Mouse (Mus musculus) CH12.LX (cell line): ENCODE results near the gene Susd3. TPM values are rescaled to one million over a fixed set of nuclear protein-coding genes. Genes with fewer than 3 reads are reported as not detected.

ENCODE experiments used
- DNase-seq: peaks from one replicate; pipeline ENCODE4 v3.0.0-alpha.2; 2013; ENCODE audit errors: extremely low read depth
- H3K27ac ChIP-seq: 2 replicates; pipeline ENCODE4 v1.5.1; 2012; ENCODE audit warnings: low read depth, mild to moderate bottlenecking, control low read depth, moderate library complexity; ENCODE audit not compliant: insufficient read depth
- H3K27me3 ChIP-seq: replicated peaks from 2 replicates; pipeline ENCODE3; 2012; ENCODE audit warnings: inconsistent platforms
- H3K36me3 ChIP-seq, 2 experiments: replicated peaks in 1 of 2; 2 replicates each; pipeline versions ENCODE3 to v1.6.1; 2012; ENCODE audit warnings: inconsistent platforms in 1 of 2, low read length in 1 of 2, mild to moderate bottlenecking in 1 of 2, mixed read lengths in 1 of 2, moderate library complexity in 1 of 2; ENCODE audit not compliant: control insufficient read depth in 1 of 2, insufficient read depth in 1 of 2
- H3K4me1 ChIP-seq, 2 experiments: 2 replicates each; pipeline ENCODE4 v1.6.1; 2012; ENCODE audit warnings: inconsistent platforms in 1 of 2, moderate library complexity in 1 of 2; ENCODE audit not compliant: insufficient read depth in 2 of 2, control insufficient read depth in 1 of 2
- H3K4me2 ChIP-seq: 2 replicates; pipeline ENCODE4 v1.6.1; 2012; ENCODE audit warnings: low read depth, mild to moderate bottlenecking, control low read depth; ENCODE audit not compliant: poor library complexity, insufficient read depth, severe bottlenecking
- H3K4me3 ChIP-seq, 3 experiments: fragments of 150-350 bp in 1 of 3; sonication (generic) in 1 of 3; replicated peaks in 1 of 3; 2 replicates each; pipeline versions ENCODE3 to v1.5.1; 2011 to 2012; ENCODE audit warnings: low read depth in 2 of 3, low read length in 2 of 3, mild to moderate bottlenecking in 2 of 3, moderate library complexity in 2 of 3, control low read depth in 1 of 3, improper control_type of control experiment in 1 of 3, inconsistent platforms in 1 of 3, mixed read lengths in 1 of 3; ENCODE audit not compliant: poor library complexity in 1 of 3
- H3K79me2 ChIP-seq: replicated peaks from 2 replicates; pipeline ENCODE4 v1.6.1; 2012; ENCODE audit warnings: mild to moderate bottlenecking, moderate library complexity; ENCODE audit not compliant: control insufficient read depth, poor library complexity, insufficient read depth, severe bottlenecking; ENCODE audit errors: extremely low read depth
- H3K9ac ChIP-seq: 2 replicates; pipeline ENCODE4 v1.6.1; 2012; ENCODE audit warnings: low read depth, mild to moderate bottlenecking, control low read depth, moderate library complexity; ENCODE audit not compliant: insufficient read depth
- H3K9me3 ChIP-seq: replicated peaks from 2 replicates; pipeline ENCODE3; 2012; ENCODE audit warnings: low read length, inconsistent platforms, mixed read lengths
- BHLHE40 ChIP-seq: IDR thresholded peaks from 2 replicates; pipeline ENCODE4 v1.6.1; 2011; ENCODE audit warnings: mild to moderate bottlenecking, low read depth, low read length, improper control_type of control experiment
- CHD1 ChIP-seq: IDR thresholded peaks from 2 replicates; pipeline ENCODE4 v1.6.1; 2012; ENCODE audit warnings: low read depth, low read length, improper control_type of control experiment, inconsistent platforms
- CHD2 ChIP-seq: IDR thresholded peaks from 2 replicates; pipeline ENCODE4 v1.6.1; 2011; ENCODE audit warnings: low read length, improper control_type of control experiment
- CTCF ChIP-seq, 2 experiments: IDR thresholded peaks in 1 of 2; conservative IDR thresholded peaks in 1 of 2; 2 replicates each; pipeline ENCODE4 v1.5.1; 2011 to 2012; ENCODE audit warnings: low read depth in 2 of 2, low read length in 2 of 2, improper control_type of control experiment in 1 of 2, inconsistent platforms in 1 of 2, mild to moderate bottlenecking in 1 of 2, moderate library complexity in 1 of 2
- E2F4 ChIP-seq: IDR thresholded peaks from 2 replicates; pipeline ENCODE4 v1.6.1; 2011; ENCODE audit warnings: low read depth, low read length, improper control_type of control experiment; ENCODE audit not compliant: insufficient replicate concordance
- GABPA ChIP-seq: IDR thresholded peaks from 2 replicates; pipeline ENCODE4 v1.6.1; 2012; ENCODE audit warnings: low read depth, low read length, improper control_type of control experiment, inconsistent platforms; ENCODE audit not compliant: insufficient replicate concordance
- IRF4 ChIP-seq: IDR thresholded peaks from 2 replicates; pipeline ENCODE4 v1.6.1; 2014; ENCODE audit warnings: low read depth, mild to moderate bottlenecking, inconsistent platforms, low read length, improper control_type of control experiment
- JUN ChIP-seq: IDR thresholded peaks from 2 replicates; pipeline ENCODE4 v1.6.1; 2011; ENCODE audit warnings: low read depth, mild to moderate bottlenecking, low read length, improper control_type of control experiment, moderate library complexity; ENCODE audit not compliant: insufficient read depth
- MAFK ChIP-seq: IDR thresholded peaks from 2 replicates; pipeline ENCODE4 v1.6.1; 2011; ENCODE audit warnings: low read length, improper control_type of control experiment; ENCODE audit not compliant: insufficient replicate concordance
- MAX ChIP-seq: IDR thresholded peaks from 2 replicates; pipeline ENCODE4 v1.6.1; 2011; ENCODE audit warnings: low read length, improper control_type of control experiment
- MYC ChIP-seq: IDR thresholded peaks from 2 replicates; pipeline ENCODE4 v1.6.1; 2011; ENCODE audit warnings: low read depth, mild to moderate bottlenecking, improper control_type of control experiment, low read length
- PAX5 ChIP-seq: IDR thresholded peaks from 2 replicates; pipeline ENCODE4 v1.6.1; 2012; ENCODE audit warnings: low read length, inconsistent platforms, mixed read lengths
- POLR2AphosphoS2 ChIP-seq: IDR thresholded peaks from 2 replicates; pipeline ENCODE4 v1.6.1; 2011; ENCODE audit warnings: low read depth, low read length, improper control_type of control experiment
- RCOR1 ChIP-seq: conservative IDR thresholded peaks from 2 replicates; pipeline ENCODE4 v1.6.1; 2012; ENCODE audit warnings: low read depth, mild to moderate bottlenecking, inconsistent platforms, low read length, improper control_type of control experiment
- SMC3 ChIP-seq: IDR thresholded peaks from 2 replicates; pipeline ENCODE4 v1.6.1; 2011; ENCODE audit warnings: low read depth, low read length, improper control_type of control experiment
- TCF12 ChIP-seq: IDR thresholded peaks from 2 replicates; pipeline ENCODE4 v1.6.1; 2014; ENCODE audit warnings: low read depth, mild to moderate bottlenecking, inconsistent platforms, low read length, improper control_type of control experiment
- USF1 ChIP-seq: IDR thresholded peaks from 2 replicates; pipeline ENCODE4 v1.6.1; 2014; ENCODE audit warnings: low read depth, mild to moderate bottlenecking, inconsistent platforms, low read length, improper control_type of control experiment
- USF2 ChIP-seq: conservative IDR thresholded peaks from 2 replicates; pipeline ENCODE4 v1.6.1; 2011; ENCODE audit warnings: low read depth, low read length, improper control_type of control experiment
- ZKSCAN1 ChIP-seq: IDR thresholded peaks from 2 replicates; pipeline ENCODE4 v1.6.1; 2012; ENCODE audit warnings: low read depth, inconsistent platforms, low read length, improper control_type of control experiment, borderline replicate concordance
- ZMIZ1 ChIP-seq: IDR thresholded peaks from 2 replicates; pipeline ENCODE4 v1.6.1; 2012; ENCODE audit warnings: low read depth, mild to moderate bottlenecking, inconsistent platforms, low read length, improper control_type of control experiment
- ZNF384 ChIP-seq: IDR thresholded peaks from 2 replicates; pipeline ENCODE4 v1.6.1; 2012; ENCODE audit warnings: low read depth, low read length, improper control_type of control experiment, inconsistent platforms
- dilution Hi-C: fragments of 300-500 bp; cut with MboI; formaldehyde crosslinking; loops from 2 replicates; pipeline ENCODE4 v1.14.3; 2020; ENCODE audit warnings: low sequenced_read_pairs; ENCODE audit not compliant: extremely low pct_unique_long_range_greater_than_20kb, extremely low pct_ligation_motif_present
- in situ Hi-C: fragments of 300-500 bp; cut with MboI; formaldehyde crosslinking; loops from 3 replicates; pipeline ENCODE4 v1.14.3; 2019; ENCODE audit warnings: low sequenced_read_pairs, low pct_ligation_motif_present, low pct_unique_long_range_greater_than_20kb, mixed read lengths
- polyA plus RNA-seq: library from polyadenylated mRNA; unstranded; fragments of >175 nt; gene quantifications from 2 replicates; pipeline ENCODE4 v1.2.1, GENCODE M21; 2012; ENCODE audit warnings: low read depth; ENCODE audit not compliant: insufficient read length
- total RNA-seq, 2 experiments: library from RNA; depleted of rRNA; stranded (reverse); fragments of 300-350 nt in 1 of 2; fragments of >200 nt in 1 of 2; gene quantifications; 2 replicates each; pipeline ENCODE4 v1.2.3; 2012 to 2014

The Susd3 gene
- total and polyA plus RNA-seq, 3 experiments, result 6.0 to 19.0 (median 12.0) TPM

GRCm38 (mm10) chr13:49234711-49235110 is 13.8 kb downstream of the Susd3 start:
- Histone ChIP-seq H3K9ac (no peak overlapping the region), H3K79me2 (no peaks in the 10 kb centered on the region), H3K27me3 (no peaks in the 10 kb centered on the region), H3K9me3 (peaks cover 9% of the 10 kb centered on the region), H3K4me3 (no peak overlapping the region), H3K27ac (no peak overlapping the region), H3K36me3 (peaks cover 6 to 41% of the 10 kb centered on the region in 2 experiments), H3K4me1 (peaks cover 0 to 28% of the 10 kb centered on the region in 2 experiments; a peak in 2 of 4 replicates), H3K4me2 (no peak overlapping the region)
- in situ Hi-C loops, result no loop called here
- DNase-seq, result no peak
- dilution Hi-C loops, result no loop called here
- TF ChIP-seq E2F4, result no peak
- no peak for TF ChIP-seq JUN
- no peak for TF ChIP-seq USF2
- TF ChIP-seq POLR2AphosphoS2, result no peak
- TF ChIP-seq ZKSCAN1, result no peak
- TF ChIP-seq MYC, result no peak
- TF ChIP-seq MAFK, result no peak
- no peak for TF ChIP-seq CHD1
- TF ChIP-seq IRF4, result no peak
- TF ChIP-seq CTCF (conservative IDR thresholded peaks at IDR 0.05 in 1 of 2, IDR thresholded peaks at IDR 0.05 in 1 of 2; ENCODE audit: low read depth in 2 of 2, low read length in 2 of 2), result no peak
- no peak for TF ChIP-seq GABPA
- no peak for TF ChIP-seq BHLHE40
- TF ChIP-seq ZMIZ1, result no peak
- TF ChIP-seq PAX5, result no peak

- H3K27ac ChIP-seq, result no peak overlapping the region
- H3K36me3 ChIP-seq, result peaks cover 6 to 36% of the 10 kb centered on the region in 2 experiments
- peaks cover 5% of the 10 kb centered on the region for H3K9me3 ChIP-seq
- no peak overlapping the region for H3K9ac ChIP-seq
- no peak for TF ChIP-seq POLR2AphosphoS2
- TF ChIP-seq ZNF384, result no peak
- no peak for TF ChIP-seq CHD2
- no peak for TF ChIP-seq TCF12
- TF ChIP-seq ZMIZ1, result no peak
- no peak for TF ChIP-seq USF1
- no peak for TF ChIP-seq IRF4
- no peak for TF ChIP-seq ZKSCAN1
- TF ChIP-seq RCOR1, result no peak
- no peak for TF ChIP-seq MAX
- no peak for TF ChIP-seq SMC3
- no peak for TF ChIP-seq CHD1
- H3K79me2 ChIP-seq, result no peaks in the 10 kb centered on the region
- H3K4me3 ChIP-seq, result no peak overlapping the region
- no peaks in the 10 kb centered on the region for H3K27me3 ChIP-seq
- no peak overlapping the region for H3K4me2 ChIP-seq
- dilution Hi-C loops, result no loop called here
- H3K4me1 ChIP-seq, result peaks cover 0 to 31% of the 10 kb centered on the region in 2 experiments; a peak in 2 of 4 replicates
- in situ Hi-C loops, result no loop called here
- no peak for DNase-seq
These were observed 14.5 kb downstream of the Susd3 start for GRCm38 (mm10) chr13:49233792-49234572.
